Mouse (Mus musculus) testis, postnatal 14 days (tissue): ENCODE results near the gene Tarbp2.
A peak's percentile ranks its signal among the peaks of the same experiment; 100 is the strongest.

Source experiments
- DNase-seq: peaks from one replicate; pipeline ENCODE4 v3.0.0; 2021; ENCODE audit warnings: low spot score

Tarbp2 gene

DNA sequence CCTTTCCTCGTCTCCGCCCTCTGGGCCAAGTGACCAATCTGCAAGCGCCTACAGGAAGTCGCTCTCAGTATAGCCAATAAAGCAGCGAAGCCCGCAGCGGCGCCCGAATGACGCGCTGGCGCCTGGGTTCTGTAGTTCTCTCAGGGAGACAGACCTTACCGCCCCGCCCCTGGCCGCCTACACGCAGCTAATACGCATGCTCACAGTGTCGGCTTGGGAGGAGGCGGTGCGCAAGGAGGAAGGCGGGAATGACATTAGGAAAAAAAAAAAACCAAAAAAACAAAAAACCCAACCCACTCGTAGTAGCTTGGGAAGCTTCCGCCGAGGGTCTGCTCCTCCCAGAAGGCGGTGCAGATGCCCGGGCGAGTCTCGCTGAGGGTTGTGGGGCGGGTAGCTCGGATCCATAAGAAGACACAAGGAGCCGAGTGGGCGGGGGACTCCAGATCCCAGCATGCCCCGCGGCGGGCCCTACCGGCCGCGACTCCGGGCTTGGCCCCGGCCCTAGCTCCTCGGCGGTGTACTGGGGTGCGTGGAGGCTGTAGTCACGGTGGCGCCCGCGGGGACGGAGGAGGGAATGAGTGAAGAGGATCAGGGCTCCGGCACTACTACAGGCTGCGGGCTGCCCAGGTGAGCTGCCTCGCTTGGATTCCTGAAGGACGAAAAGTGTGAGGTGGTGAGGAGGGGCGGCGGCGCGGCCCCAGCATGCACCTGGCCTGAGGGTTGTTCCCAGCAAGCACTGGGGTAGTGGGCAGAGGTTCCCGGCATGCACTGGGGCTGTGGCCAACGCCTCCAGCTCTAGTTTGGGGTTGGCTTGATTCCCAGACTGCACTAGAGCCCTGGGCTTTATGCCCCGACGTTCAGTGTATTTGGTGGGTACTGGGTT, at the start of gene Tarbp2:
Gene Tarbp2 (plus strand): TSS at position 217 of the 883 bp plus-strand sequence.
- DNase-seq, result peak; percentile 100

DNA sequence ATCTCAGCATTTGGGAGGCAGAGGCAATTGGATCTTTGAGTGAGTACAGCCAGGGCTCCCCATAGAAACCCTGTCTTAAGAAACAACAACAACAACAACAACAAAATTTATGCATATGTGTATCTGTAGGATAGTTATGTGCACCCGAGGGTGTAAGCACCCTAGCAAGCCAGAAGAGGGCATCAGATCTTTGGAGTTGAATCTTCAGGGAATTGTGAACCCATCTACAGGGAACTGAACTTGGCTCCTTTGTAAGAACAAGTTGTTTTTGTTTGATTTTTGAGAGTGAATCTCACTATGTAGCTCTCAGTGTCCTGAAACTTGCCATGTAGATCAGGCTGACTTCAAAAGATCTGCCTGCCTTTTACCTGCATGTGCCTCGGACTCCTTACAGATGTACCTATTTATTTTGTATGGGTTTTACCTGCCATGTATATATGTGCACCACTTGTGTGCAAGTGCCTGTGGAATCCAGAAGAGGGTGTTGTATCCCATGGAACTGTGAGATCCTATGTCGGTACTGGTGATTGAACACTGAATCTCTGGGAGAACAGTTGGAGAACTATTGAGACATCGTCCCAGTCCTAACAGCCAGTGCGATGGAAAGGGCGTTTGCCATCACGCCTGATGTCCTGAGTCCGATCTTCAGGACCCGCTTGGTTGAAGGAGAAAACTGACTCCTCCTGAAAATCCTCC, 49.2 kb upstream of the Tarbp2 start:
- no peak for DNase-seq

DNA sequence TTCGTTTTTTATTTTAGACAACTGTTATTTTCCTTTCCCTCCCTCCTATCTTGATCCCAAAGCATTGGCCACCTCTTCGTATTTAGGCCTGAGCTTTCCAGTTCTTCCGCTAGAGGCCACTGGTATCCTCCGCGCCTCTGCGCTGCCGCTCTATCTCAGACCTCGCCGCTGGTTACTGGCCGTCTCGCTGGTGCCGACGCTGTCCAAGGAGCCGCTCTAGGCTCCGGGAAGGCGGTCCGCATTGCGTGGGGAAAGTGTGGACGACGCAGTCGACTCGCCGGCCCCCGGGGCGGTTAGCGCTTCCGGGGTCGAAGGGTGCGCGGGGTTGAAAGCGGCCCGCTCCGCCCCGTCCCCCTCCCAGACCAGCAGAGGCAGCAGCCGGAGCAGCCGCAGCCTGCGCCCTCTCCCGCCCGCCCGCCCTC, 47.8 kb upstream of the Tarbp2 start, which contains the start of gene Pcbp2:
Gene Pcbp2 (plus strand): TSS at position 357 of the 422 bp plus-strand sequence.
- peak; percentile 98 for DNase-seq

DNA sequence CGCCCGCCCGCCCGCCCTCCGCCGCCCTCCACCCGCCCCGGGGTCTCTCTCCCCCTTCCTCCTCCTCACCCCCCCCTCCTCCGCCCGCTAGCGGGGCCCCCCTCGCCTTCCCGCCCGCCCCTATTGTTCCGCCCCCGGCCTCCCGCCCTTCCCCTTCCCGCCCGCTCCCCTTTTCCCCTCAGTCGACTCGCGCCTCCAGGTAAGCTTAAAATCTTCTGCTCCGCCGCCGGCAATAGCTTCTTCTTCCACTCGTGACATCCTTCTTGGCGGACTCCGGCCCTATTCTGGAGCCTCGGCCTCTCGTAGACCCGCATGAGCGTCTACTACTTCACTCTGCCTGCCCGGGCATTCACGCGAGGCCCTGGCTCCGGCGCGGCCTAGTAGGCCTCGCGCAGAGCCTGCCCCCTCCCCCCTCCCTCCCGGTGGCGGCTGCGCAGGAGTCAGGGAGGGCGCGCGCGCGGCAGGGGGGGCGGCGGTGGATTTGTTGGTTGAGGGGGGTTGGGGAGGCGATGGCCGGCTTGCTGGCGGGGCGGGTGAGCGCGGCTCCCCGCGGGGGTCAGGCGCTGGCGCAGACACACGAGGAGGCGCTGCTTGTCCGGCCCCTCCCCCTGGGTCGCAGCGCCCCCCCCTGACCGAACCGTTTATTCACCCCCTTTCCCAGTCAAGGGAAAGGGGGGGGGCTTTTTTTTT, 47.2 kb upstream of the Tarbp2 start:
- peak; percentile 85 for DNase-seq

DNA sequence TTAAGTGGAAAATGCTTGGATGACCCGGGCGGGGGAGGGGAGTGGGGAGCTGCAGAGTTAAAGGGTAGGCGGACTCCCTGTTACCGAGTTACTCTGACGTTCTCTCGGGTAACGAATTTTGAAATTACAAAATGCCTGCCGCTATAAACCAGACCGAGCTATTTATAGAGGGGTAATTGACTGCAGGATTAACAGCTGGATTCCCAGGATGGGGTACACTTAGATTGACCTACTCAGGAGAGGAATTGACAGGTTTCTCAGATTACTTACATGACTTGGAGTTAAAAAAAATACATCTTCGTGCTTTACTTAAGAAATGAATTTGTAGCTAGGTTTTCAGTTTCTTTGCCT, 46.7 kb upstream of the Tarbp2 start:
- DNase-seq, result no peak

DNA sequence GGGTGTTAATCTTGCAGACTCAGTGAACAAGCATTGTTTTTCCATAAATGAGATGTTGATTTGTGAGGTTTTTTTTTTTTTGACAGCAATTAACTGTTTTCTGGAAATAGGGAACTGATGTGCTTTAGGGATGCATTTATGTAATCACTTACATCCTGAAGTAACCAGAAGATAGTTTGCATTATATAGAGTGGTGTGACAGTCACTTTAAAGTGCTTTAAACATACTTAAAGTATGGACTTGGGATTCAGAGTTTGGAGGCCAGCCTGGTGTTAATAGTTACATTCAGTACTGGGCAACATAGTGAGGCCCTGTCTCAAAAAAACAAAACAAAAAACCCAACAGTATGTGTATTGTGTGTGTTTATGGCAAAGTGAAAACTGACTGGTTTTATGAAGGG, 46.3 kb upstream of the Tarbp2 start:
- DNase-seq, result no peak

DNA sequence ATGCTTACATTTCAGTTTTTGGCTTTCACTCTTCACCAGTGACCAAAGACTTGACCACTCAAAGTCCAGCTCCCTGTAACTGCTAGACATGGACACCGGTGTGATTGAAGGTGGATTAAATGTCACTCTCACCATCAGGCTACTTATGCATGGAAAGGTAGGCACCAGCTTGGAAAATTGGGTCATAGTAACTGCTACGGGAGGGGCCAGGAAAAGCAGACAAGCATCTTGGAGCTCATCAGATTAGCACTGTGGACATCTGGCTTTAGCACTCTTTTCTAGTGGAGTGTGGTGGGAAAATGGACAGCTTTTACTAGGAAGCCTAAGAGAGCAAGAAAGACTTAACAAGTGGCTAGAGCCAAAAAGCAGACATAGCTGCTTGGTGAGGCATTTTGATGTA, 44.7 kb upstream of the Tarbp2 start:
- no peak for DNase-seq

DNA sequence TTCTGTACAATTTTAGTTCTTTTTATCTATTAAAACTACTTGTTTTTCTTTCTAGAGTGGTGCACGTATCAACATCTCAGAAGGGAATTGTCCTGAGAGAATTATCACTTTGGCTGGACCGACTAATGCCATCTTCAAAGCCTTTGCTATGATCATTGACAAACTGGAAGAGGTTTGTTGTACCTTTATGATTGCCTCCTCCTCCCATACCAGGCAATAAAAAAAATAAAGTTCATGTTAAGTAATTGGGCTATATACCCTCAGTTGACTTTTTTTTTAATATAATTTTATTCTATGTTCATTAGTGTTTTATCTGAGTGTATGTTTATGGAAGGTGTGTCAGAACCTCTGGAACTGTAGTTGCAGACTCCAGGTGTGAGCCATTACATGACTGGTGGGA, 43.5 kb upstream of the Tarbp2 start:
- no peak for DNase-seq

DNA sequence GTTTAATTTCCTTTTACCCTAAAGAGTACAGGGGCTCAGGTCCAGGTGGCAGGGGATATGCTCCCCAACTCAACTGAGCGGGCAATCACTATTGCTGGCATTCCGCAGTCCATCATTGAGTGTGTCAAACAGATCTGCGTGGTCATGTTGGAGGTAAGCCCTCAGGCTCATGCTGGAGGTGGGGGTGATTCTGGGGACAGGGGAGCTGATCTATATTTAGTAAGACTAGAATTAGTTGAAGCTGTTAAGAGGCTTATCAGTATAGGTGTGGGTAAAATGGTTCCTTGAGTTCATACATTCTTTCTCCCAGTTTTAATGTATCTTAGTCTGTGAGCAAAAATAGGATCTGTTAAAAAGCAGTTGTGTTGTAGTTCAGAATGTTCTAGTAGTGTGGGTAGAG, 34.9 kb upstream of the Tarbp2 start:
- no peak for DNase-seq

DNA sequence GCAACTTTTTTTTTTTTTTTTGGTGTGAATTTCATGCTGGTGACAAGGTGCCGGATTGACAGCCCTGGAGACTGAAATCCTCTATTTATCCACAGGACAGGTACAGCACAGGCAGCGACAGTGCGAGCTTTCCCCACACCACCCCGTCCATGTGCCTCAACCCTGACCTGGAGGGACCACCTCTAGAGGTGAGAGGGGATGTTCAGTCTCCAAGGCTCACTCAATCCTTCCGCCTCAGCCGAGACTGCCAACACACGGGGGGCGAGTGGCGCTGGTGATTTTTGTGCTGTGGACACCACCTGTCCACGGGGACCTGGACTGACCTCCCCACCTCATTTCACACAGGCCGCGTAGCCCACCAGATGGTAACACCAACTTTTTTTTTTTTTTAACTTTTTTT, 32.1 kb upstream of the Tarbp2 start:
- DNase-seq, result no peak

DNA sequence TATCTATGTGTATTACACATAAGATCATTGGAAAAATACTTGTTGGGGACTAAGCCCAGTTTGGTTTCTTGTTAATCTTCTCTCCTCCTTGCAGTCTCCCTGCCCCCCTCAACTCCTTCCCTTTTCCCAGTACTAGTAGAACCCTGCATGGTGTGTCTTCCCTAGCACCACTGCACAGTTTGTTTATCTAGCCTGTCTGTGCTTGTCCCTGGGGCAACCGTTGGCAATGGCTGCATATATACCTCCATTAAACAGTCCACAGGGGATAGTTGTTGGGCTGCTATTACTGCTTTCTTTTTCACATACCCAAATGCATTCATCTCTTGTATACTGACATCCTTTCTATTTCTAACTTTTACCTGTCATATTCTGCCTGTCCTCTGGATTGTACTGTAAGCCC, 30.3 kb upstream of the Tarbp2 start:
- no peak for DNase-seq

DNA sequence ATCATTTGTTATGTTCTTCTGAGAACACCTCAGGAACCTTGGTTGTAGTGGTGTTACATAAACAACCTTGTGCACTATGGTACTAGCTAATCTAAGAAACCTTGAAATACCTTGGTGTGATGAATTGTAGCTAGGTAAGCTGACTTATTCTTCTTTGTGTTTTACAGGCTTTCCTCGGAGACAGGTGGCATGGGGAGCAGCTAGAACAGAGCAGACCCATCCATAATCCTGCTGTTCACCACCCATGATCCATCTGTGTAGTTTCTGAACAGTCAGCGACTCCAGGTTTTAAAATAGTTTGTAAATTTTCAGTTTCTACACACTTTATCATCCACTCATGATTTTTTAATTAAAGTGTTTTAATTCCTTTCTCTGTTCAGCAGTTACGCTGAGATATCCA, 19.7 kb upstream of the Tarbp2 start:
- no peak for DNase-seq

DNA sequence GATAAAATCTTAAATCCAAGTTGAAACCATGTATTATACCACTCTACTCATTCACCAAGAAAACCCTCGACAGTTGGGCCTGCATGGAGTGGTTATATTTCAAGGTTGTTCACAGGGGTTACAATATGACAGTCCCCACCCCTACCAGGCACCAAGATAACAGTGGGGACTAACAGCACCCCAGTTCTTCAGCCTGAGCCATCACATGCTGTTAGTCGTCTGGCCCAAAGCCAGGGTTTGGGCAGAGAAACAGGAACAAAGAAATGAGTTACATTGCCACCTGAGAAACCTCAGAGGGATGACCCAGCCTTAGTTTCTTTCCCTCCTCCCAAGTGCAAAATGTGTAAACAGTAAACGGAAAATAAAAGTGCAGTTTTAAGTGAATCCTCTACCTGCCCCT, 18.6 kb upstream of the Tarbp2 start:
- no peak for DNase-seq

DNA sequence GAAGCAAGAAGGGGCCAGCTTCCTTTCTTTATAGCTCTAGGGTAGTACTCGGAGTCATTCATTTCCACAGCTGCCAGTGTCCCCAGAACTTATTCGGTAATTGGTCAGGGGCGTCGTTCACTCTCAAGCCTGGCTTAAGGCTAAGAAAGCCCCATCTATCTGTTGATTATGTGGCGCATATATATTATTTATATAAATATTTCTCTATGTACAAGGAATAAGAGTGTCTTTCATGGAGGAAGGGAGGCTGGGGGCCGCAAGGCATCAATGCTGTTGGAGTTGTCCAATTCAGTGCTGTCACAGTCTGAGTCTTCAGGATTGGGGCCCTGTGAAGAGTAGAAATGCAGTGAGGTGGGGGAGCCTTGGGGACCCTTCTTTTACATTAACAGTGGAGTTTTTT, 18.1 kb upstream of the Tarbp2 start:
- DNase-seq, result no peak

DNA sequence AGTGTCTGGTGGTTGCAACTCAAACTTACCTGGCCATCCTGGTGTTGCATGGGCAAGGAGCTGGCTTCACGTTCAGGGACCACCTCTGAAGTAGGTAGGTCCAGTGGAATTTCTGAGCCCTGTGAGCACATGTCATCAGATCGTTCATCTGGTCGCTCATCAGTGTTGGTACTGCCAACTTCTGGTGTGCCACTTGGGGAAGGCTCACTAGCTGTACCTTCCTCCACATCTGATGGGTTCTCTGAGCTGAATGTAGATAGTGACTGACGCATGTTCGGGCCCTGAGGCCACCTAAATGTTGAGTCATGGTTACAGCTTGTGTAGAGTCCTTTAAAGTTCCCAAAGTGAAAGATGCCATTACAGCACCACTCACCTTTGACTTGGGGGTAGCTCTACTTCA, 17.5 kb upstream of the Tarbp2 start:
- DNase-seq, result no peak

DNA sequence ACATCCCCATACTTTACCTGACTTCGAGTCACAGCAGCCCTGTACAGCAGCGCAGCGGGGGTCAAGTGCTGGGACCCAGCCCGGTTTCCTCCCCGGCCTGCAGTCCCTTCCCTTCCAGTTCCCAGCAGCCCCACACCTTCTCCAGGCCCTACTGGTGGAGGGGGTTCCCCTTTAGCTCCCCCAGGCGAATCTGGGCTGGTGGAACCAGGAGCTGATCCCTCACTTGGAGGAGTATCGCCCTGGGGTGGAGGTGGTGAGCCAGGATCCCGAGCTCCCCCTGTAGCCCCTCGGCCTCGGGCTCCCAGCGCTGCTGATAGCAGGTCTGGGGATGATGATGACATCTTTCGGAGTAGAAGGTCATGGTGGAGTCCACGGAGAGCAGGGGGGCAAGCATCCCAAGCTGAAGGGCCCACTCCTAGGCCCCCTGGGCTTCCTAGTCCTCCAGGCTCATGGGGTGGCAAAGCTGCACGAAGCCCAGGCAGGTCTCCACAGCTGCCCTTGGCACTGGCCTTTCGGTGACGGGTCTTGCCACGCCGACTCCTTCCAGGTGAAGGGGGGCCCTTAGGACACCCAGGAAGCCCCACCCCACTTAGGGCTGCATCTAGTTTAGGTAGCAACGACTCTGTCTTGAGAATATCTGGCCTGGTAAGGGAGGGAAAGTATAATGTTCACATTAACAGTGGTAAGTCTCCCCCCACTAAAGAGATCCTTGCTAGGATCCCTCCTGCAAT, 16.7 kb upstream of the Tarbp2 start:
- no peak for DNase-seq

DNA sequence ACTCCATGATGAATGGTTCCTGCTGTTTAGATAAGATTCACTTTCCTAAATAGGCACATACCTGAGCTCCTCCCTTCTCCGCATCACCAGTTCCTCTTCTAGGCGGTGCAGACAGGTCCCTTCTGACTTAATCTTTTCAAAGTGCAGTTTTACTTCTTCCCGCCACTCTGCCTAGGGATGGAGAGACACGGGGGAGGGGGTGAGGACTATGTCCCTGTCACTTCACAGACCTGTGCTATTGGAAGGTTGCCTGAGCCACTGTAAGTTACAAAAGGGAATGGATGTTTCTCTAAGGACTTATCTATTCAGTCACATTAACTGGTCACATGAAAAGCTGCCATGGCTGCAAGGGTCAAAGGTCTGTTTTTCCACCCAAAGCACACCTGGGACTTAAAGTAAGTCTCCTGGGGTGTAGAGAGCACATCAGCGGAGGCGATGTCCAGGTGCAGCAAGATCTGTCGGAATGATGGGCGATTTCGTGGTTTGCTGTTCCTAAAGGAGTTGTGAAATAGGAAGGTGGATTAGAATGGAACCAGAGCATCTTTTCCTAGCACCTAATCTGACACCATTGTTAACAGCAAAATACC, 15.6 kb upstream of the Tarbp2 start:
- DNase-seq, result peak; percentile 11

DNA sequence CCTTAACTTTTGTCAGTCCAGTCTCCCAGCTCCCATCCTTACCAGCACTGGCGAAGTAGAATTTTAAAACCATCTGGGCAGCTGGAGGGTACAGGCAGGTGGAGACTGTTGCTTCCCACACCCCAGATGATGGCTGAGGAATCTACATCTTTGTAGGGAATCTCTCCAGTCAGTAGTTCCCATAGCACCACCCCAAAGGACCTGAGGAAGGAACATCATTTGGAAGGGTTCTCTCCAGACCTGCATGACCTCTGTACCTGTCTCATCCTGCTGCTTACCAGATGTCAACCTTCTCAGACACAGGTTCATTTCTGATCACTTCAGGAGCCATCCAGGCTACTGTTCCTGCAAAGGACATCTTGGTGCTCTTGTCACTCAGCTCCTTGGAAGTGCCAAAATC, 14.5 kb upstream of the Tarbp2 start, which contains the start of gene Gm10337:
Gene Gm10337 (plus strand): TSS at position 276 of the 400 bp plus-strand sequence.
- no peak for DNase-seq

DNA sequence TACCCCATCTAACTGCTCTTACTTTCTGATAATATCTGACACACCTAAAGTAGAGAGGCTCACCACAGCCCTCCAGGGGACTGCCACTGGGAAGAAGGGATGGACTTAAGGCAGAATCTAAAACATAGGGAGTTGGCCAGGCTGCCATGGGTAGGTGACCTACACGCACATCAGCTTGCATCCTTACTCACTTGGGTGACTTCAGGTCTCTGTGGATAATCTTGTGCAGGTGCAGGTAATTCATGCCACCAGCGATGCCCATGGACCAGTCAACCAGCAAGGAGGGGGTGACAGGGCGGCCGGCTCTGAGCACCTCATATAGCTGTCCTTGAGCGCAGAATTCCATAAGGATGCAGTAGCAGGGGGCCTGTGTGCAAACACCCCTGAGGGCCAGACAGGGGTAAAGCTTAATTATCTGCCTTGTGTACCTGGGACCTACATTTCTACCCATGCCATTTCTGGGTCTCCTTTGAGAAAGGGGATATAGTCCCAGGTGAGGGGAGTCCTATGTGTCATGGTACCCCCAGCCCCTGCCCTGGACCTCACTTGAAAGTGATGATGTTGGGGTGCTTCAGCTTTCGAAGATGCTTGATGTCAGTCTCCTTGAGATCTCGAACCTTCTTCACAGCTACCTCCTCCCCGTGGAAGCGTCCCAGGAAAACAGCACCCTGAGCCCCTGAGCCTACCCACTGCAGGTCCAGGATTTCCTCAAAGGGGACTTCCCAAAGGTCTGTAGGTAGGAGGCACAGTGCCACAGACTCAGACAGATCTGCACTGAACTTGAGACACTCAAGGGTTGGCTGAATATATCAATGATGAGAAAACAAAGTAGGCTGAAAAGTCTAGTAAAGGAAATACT, 13.8 kb upstream of the Tarbp2 start:
- peak; percentile 8 for DNase-seq

DNA sequence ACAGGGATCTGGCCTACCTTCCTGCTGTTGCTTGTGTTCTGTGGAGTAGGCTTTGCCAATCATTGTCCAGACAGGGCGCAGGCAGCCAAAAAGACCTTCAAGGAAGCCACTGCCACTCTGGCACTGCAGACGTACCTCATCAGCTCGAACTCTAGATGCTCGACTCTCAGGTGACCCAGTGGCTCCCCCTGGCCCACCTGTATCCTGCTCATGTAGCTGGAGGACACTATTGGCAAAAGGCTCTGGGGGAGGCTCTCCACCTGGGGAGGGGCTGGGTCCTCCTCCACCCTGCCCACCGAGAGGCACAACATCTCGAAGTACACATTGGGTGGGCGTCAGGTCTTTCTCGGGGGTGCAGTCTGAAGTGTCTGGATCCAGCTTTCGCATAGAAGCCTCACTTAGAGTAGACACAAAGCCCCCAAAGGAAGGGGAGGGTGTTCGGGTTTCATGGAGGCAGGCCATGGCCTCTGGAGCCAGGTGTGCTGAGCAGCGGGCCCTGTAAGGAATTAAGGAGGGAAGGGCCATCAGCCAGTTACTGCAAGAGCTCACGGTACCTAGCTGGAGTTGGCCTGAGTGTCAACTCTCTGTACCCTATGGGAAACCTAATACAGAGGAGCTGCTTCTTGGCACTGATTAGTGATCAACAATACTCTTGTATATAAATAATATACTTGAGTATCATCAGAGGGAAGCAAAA, 12.8 kb upstream of the Tarbp2 start:
- peak; percentile 9 for DNase-seq
